Mouse (Mus musculus): Measurements from ENCODE around the gene Cplane1. TPM values are rescaled to one million over a fixed set of nuclear protein-coding genes. Genes with fewer than 3 reads are reported as not detected.
"Not testable (repeated sequence)": the region's sequence is repeated elsewhere in the genome, so short reads cannot be mapped to it uniquely, and the experiment has no call there.

Cplane1 gene
- polyA plus RNA-seq, 1 experiment, result 26.8 TPM

GRCm38 (mm10) chr15:8190435-8190834, 21.5 kb downstream of the Cplane1 start:
- Histone ChIP-seq H3K4me3 (replicated peaks; ENCODE audit: insufficient read depth, low read depth, low read length) (no peak overlapping the region), H3K27me3 (ENCODE audit: control insufficient read depth, insufficient read depth, low read length) (no peaks in the 10 kb centered on the region), H3K27ac (ENCODE audit: insufficient read depth, low read length) (no peak overlapping the region), H3K4me1 (ENCODE audit: control insufficient read depth, insufficient read depth, low read length) (no peaks in the 10 kb centered on the region)
- TF ChIP-seq POLR2A (IDR thresholded peaks at IDR 0.05; ENCODE audit: borderline replicate concordance, insufficient read depth, low read length) (no peak), CTCF (IDR thresholded peaks at IDR 0.05; ENCODE audit: borderline replicate concordance, insufficient read depth, low read depth, low read length) (no peak)
- DNase-seq, result no peak
- WGBS, result 97% methylated on average over 3 of the region's 3 CpGs

GRCm38 (mm10) chr15:8200317-8200716, 31.4 kb downstream of the Cplane1 start:
- TF ChIP-seq POLR2A (IDR thresholded peaks at IDR 0.05; ENCODE audit: borderline replicate concordance, insufficient read depth, low read length) (no peak), CTCF (IDR thresholded peaks at IDR 0.05; ENCODE audit: borderline replicate concordance, insufficient read depth, low read depth, low read length) (no peak)
- Histone ChIP-seq H3K4me1 (ENCODE audit: control insufficient read depth, insufficient read depth, low read length) (no peaks in the 10 kb centered on the region), H3K4me3 (replicated peaks; ENCODE audit: insufficient read depth, low read depth, low read length) (no peak overlapping the region), H3K27me3 (ENCODE audit: control insufficient read depth, insufficient read depth, low read length) (no peaks in the 10 kb centered on the region), H3K27ac (ENCODE audit: insufficient read depth, low read length) (no peak overlapping the region)
- no peak for DNase-seq

- TF ChIP-seq CTCF (IDR thresholded peaks at IDR 0.05; ENCODE audit: borderline replicate concordance, insufficient read depth, low read depth, low read length) (no peak), POLR2A (IDR thresholded peaks at IDR 0.05; ENCODE audit: borderline replicate concordance, insufficient read depth, low read length) (no peak)
- DNase-seq, result no peak
- H3K4me3 ChIP-seq (replicated peaks; ENCODE audit: insufficient read depth, low read depth, low read length), result no peak overlapping the region
- no peaks in the 10 kb centered on the region for H3K27me3 ChIP-seq (ENCODE audit: control insufficient read depth, insufficient read depth, low read length)
- H3K4me1 ChIP-seq (ENCODE audit: control insufficient read depth, insufficient read depth, low read length), result no peaks in the 10 kb centered on the region
- H3K27ac ChIP-seq (ENCODE audit: insufficient read depth, low read length), result no peak overlapping the region
- WGBS, result 97% methylated on average over 6 of the region's 6 CpGs
Measured at GRCm38 (mm10) chr15:8208362-8208761, 39.5 kb downstream of the Cplane1 start.

GRCm38 (mm10) chr15:8214811-8215210, 45.9 kb downstream of the Cplane1 start:
- TF ChIP-seq POLR2A (IDR thresholded peaks at IDR 0.05; ENCODE audit: borderline replicate concordance, insufficient read depth, low read length), result no peak
- no peak for TF ChIP-seq CTCF (IDR thresholded peaks at IDR 0.05; ENCODE audit: borderline replicate concordance, insufficient read depth, low read depth, low read length)
- DNase-seq, result no peak
- 86% methylated on average over 13 of the region's 13 CpGs for WGBS
- H3K27me3 ChIP-seq (ENCODE audit: control insufficient read depth, insufficient read depth, low read length), result no peaks in the 10 kb centered on the region
- no peaks in the 10 kb centered on the region for H3K4me1 ChIP-seq (ENCODE audit: control insufficient read depth, insufficient read depth, low read length)
- H3K27ac ChIP-seq (ENCODE audit: insufficient read depth, low read length), result no peak overlapping the region
- no peak overlapping the region for H3K4me3 ChIP-seq (replicated peaks; ENCODE audit: insufficient read depth, low read depth, low read length)

GRCm38 (mm10) chr15:8234167-8234566, 65.3 kb downstream of the Cplane1 start:
- WGBS, result 95% methylated on average over 1 of the region's 1 CpGs
- not testable (repeated sequence) for DNase-seq; H3K4me1 ChIP-seq (ENCODE audit: control insufficient read depth, insufficient read depth, low read length)

GRCm38 (mm10) chr15:8265946-8266345, 97.0 kb downstream of the Cplane1 start:
- DNase-seq, result no peak
- TF ChIP-seq CTCF (IDR thresholded peaks at IDR 0.05; ENCODE audit: borderline replicate concordance, insufficient read depth, low read depth, low read length) (no peak), POLR2A (IDR thresholded peaks at IDR 0.05; ENCODE audit: borderline replicate concordance, insufficient read depth, low read length) (no peak)
- Histone ChIP-seq H3K4me3 (replicated peaks; ENCODE audit: insufficient read depth, low read depth, low read length) (no peak overlapping the region), H3K27ac (ENCODE audit: insufficient read depth, low read length) (no peak overlapping the region), H3K4me1 (ENCODE audit: control insufficient read depth, insufficient read depth, low read length) (no peaks in the 10 kb centered on the region), H3K27me3 (ENCODE audit: control insufficient read depth, insufficient read depth, low read length) (no peaks in the 10 kb centered on the region)
- WGBS, result 47% methylated on average over 3 of the region's 3 CpGs

More at GRCm38 (mm10) chr15:8234167-8234566, 65.3 kb downstream of the Cplane1 start:
- H3K27ac ChIP-seq (ENCODE audit: insufficient read depth, low read length); H3K4me3 ChIP-seq (replicated peaks; ENCODE audit: insufficient read depth, low read depth, low read length); H3K27me3 ChIP-seq (ENCODE audit: control insufficient read depth, insufficient read depth, low read length): not testable (repeated sequence)

- no peak for TF ChIP-seq POLR2A (IDR thresholded peaks at IDR 0.05; ENCODE audit: borderline replicate concordance, insufficient read depth, low read length)
- no peak for TF ChIP-seq CTCF (IDR thresholded peaks at IDR 0.05; ENCODE audit: borderline replicate concordance, insufficient read depth, low read depth, low read length)
- H3K27ac ChIP-seq (ENCODE audit: insufficient read depth, low read length), result no peak overlapping the region
- WGBS, result 89% methylated on average over 3 of the region's 3 CpGs
- H3K27me3 ChIP-seq (ENCODE audit: control insufficient read depth, insufficient read depth, low read length), result no peaks in the 10 kb centered on the region
- no peak overlapping the region for H3K4me3 ChIP-seq (replicated peaks; ENCODE audit: insufficient read depth, low read depth, low read length)
- no peaks in the 10 kb centered on the region for H3K4me1 ChIP-seq (ENCODE audit: control insufficient read depth, insufficient read depth, low read length)
- DNase-seq, result no peak
Measured at GRCm38 (mm10) chr15:8267211-8267610, 98.3 kb downstream of the Cplane1 start.

GRCm38 (mm10) chr15:8268231-8268630, 99.3 kb downstream of the Cplane1 start:
- Histone ChIP-seq H3K27me3 (ENCODE audit: control insufficient read depth, insufficient read depth, low read length) (no peaks in the 10 kb centered on the region), H3K27ac (ENCODE audit: insufficient read depth, low read length) (no peak overlapping the region), H3K4me3 (replicated peaks; ENCODE audit: insufficient read depth, low read depth, low read length) (no peak overlapping the region), H3K4me1 (ENCODE audit: control insufficient read depth, insufficient read depth, low read length) (no peaks in the 10 kb centered on the region)
- no peak for TF ChIP-seq CTCF (IDR thresholded peaks at IDR 0.05; ENCODE audit: borderline replicate concordance, insufficient read depth, low read depth, low read length)
- no peak for TF ChIP-seq POLR2A (IDR thresholded peaks at IDR 0.05; ENCODE audit: borderline replicate concordance, insufficient read depth, low read length)
- DNase-seq, result no peak
- WGBS, result 84% methylated on average over 8 of the region's 8 CpGs
